Mouse (Mus musculus) limb, embryonic 14.5 days (tissue): ENCODE data around the gene Gm6583. TPM values are rescaled to one million over a fixed set of nuclear protein-coding genes. Genes with fewer than 3 reads are reported as not detected.
"Not testable (repeated sequence)": the region's sequence is repeated elsewhere in the genome, so short reads cannot be mapped to it uniquely, and the experiment has no call there.

Experiments used
- ATAC-seq: fragments of 200-750 bp; cut with Nextera tagmentation; 2 replicates; pipeline ENCODE4 v1.8.0; 2017; ENCODE audit warnings: low read depth, moderate number of reproducible peaks, moderate TSS enrichment; ENCODE audit not compliant: low FRiP score
- DNase-seq: peaks from one replicate; pipeline ENCODE4 v3.0.0-alpha.2; 2015; ENCODE audit warnings: low spot score
- H3K27ac ChIP-seq: fragments of 300-500 bp; sonication (generic); replicated peaks from 2 replicates; pipeline ENCODE4 v1.5.1; 2014; ENCODE audit warnings: low read depth, mild to moderate bottlenecking, low read length, moderate library complexity, mixed read lengths
- H3K27me3 ChIP-seq: fragments of 300-500 bp; sonication (generic); 2 replicates; pipeline ENCODE4 v1.6.1; 2014; ENCODE audit warnings: low read length, mixed read lengths; ENCODE audit not compliant: control insufficient read depth, insufficient read depth
- H3K36me3 ChIP-seq: fragments of 300-500 bp; sonication (generic); 2 replicates; pipeline ENCODE4 v1.6.1; 2014; ENCODE audit warnings: mild to moderate bottlenecking, low read length, moderate library complexity, mixed read lengths; ENCODE audit not compliant: control insufficient read depth, insufficient read depth
- H3K4me1 ChIP-seq: fragments of 300-500 bp; sonication (generic); 2 replicates; pipeline ENCODE4 v1.6.1; 2014; ENCODE audit warnings: antibody characterized with exemption, low read length, mixed read lengths; ENCODE audit not compliant: control insufficient read depth, insufficient read depth
- H3K4me2 ChIP-seq: fragments of 300-500 bp; sonication (generic); replicated peaks from 2 replicates; pipeline ENCODE4 v1.6.1; 2014; ENCODE audit warnings: low read depth, mild to moderate bottlenecking, low read length, moderate library complexity; ENCODE audit not compliant: severe bottlenecking
- H3K4me3 ChIP-seq: fragments of 300-500 bp; sonication (generic); replicated peaks from 2 replicates; pipeline ENCODE4 v1.5.1; 2014; ENCODE audit warnings: low read length
- H3K9ac ChIP-seq: fragments of 300-500 bp; sonication (generic); 2 replicates; pipeline ENCODE4 v1.6.1; 2014; ENCODE audit warnings: mild to moderate bottlenecking, low read depth, low read length, moderate library complexity; ENCODE audit not compliant: severe bottlenecking
- H3K9me3 ChIP-seq: fragments of 300-500 bp; sonication (generic); 2 replicates; pipeline ENCODE4 v1.6.1; 2016; ENCODE audit warnings: low read length; ENCODE audit not compliant: control insufficient read depth
- POLR2A ChIP-seq: fragments of 200-500 bp; IDR thresholded peaks from 2 replicates; pipeline ENCODE4 v1.8.0; 2012; ENCODE audit warnings: inconsistent platforms, mild to moderate bottlenecking, moderate library complexity, borderline replicate concordance; ENCODE audit not compliant: insufficient read depth, insufficient read length; ENCODE audit errors: extremely low read depth
- WGBS: fragments of 180-500 bp; shearing (Covaris S2); extraction: QIAGEN DNeasy Blood & Tissue Kit; methylation state at CpG from one replicate; pipeline ENCODE4 v1.1.7; 2014; 5-methylcytosine and 5-hydroxymethylcytosine counted together
- polyA plus RNA-seq, 2 experiments: library from polyadenylated mRNA; depleted of rRNA in 1 of 2; stranded (reverse) in 1 of 2; unstranded in 1 of 2; fragments of >200 nt; fragmentation: Nextera tagmentation in 1 of 2; extraction: Ambion mirVana in 1 of 2; gene quantifications; 2 replicates each; pipeline versions ENCODE4 v1.2.1 to v1.2.3; 2012 to 2014

Gm6583 gene
- polyA plus RNA-seq, 2 experiments = 0.08 TPM; not detected in 1

DNA sequence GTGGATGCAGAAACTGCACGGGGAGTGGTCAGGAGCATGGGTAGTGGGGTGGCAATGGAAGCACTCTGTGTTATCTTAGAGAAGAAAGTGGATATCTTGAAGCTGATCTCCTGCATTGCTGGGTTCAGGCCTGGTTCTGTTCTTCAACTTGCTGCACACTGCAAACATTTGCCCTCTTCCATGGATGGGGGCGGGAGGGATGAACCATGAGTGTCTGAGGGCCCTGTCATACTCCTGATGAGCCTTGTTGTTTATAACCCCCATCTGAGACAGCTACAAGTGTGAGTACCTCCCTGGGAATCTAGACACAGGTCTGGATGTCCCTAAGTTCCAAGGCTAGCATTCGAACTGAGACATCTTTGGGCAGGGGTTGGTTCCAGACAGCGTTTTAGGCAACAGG, 34.5 kb downstream of the Gm6583 start:
- Histone ChIP-seq H3K4me2 (no peak overlapping the region), H3K36me3 (peaks cover 3% of the 10 kb centered on the region; the same call in 1 of the 2 replicates), H3K4me1 (peaks cover 6% of the 10 kb centered on the region), H3K27me3 (no peaks in the 10 kb centered on the region), H3K9ac (no peak overlapping the region), H3K9me3 (no peaks in the 10 kb centered on the region), H3K27ac (no peak overlapping the region), H3K4me3 (no peak overlapping the region)
- no peak for DNase-seq
- ATAC-seq = no peak
- no peak for TF ChIP-seq POLR2A
- WGBS = 78% methylated on average over 4 of the region's 4 CpGs

DNA sequence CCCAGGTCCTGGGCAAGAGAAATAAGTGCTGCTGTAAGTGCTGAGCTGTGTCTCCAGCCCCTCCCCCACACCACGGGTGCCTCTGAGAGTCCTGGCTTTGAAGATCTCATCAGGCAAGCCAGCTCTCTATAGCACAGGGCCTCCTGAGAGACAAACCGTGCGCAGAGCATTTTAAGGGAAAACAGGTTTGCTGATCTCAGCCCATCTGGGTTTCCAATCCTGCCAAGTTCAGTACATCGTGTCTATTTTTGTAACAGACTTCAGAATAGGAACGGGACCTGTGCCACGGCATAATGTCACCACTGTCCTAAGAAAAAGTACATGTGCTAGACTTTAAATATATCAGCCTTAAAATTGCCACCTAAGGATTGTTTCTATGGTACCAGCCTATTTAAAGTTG, 34.9 kb downstream of the Gm6583 start:
- Histone ChIP-seq H3K9ac (no peak overlapping the region), H3K4me2 (no peak overlapping the region), H3K4me1 (peaks cover 6% of the 10 kb centered on the region), H3K27ac (no peak overlapping the region), H3K9me3 (no peaks in the 10 kb centered on the region), H3K36me3 (peaks cover 3% of the 10 kb centered on the region; the same call in 1 of the 2 replicates), H3K4me3 (no peak overlapping the region), H3K27me3 (no peaks in the 10 kb centered on the region)
- ATAC-seq (no peak), DNase-seq (no peak)
- no peak for TF ChIP-seq POLR2A
- 66% methylated on average over 6 of the region's 6 CpGs for WGBS

DNA sequence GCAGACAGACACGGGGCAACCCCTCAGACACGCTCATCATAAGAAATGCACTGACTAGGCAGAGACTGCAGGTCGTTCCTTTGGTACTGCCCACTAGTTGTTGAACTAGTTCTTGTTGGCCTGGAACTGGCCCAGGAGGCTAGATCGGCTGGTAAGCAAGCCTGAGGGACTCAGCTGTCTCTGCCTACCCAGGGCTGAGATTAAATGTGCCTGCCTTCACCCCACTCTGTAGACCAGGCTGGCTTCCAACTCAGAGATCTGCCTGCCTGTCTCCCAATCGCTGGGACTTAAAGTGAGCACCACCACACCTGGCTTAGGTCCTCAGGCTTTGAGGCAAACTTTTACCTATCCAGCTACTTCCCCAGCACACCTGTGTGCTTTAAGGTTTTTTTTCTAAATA, 35.5 kb downstream of the Gm6583 start:
- H3K9ac ChIP-seq = no peak overlapping the region
- peaks cover 6% of the 10 kb centered on the region for H3K36me3 ChIP-seq
- H3K9me3 ChIP-seq = no peaks in the 10 kb centered on the region
- H3K4me3 ChIP-seq = no peak overlapping the region
- no peak for TF ChIP-seq POLR2A
- peaks cover 4% of the 10 kb centered on the region for H3K4me1 ChIP-seq
- ATAC-seq (no peak), DNase-seq (no peak)
- WGBS = 80% methylated on average over 5 of the region's 5 CpGs
- no peak overlapping the region for H3K27ac ChIP-seq
- H3K4me2 ChIP-seq = no peak overlapping the region
- no peaks in the 10 kb centered on the region for H3K27me3 ChIP-seq

GRCm38 (mm10) chr5:112319343-112319742, 36.5 kb downstream of the Gm6583 start:
- WGBS = 56% methylated on average over 2 of the region's 2 CpGs
- peaks cover 15% of the 10 kb centered on the region for H3K36me3 ChIP-seq
- H3K27me3 ChIP-seq, DNase-seq, ATAC-seq, H3K9ac ChIP-seq, H3K9me3 ChIP-seq, H3K4me2 ChIP-seq, H3K4me1 ChIP-seq, H3K4me3 ChIP-seq, H3K27ac ChIP-seq: not testable (repeated sequence)

DNA sequence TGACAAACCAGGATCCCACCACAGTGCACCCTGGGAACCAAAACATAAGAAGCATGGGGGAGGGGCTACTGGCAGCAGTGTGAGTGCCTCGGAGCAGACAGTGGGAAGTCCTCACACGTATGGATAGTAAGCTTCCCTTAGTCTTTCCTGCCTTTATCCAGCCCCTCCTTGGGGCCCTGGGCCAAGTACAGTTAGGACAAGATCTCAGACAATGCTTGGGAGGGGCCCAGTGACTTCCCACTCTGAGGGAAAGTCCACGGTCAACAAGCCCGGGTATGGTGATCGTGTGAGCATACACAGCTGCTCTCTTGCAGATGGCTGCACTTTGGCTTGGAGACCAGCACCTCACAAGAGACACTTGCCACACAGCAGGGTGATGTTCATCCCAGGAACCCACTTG, 38.5 kb downstream of the Gm6583 start:
- ATAC-seq (no peak), DNase-seq (no peak)
- H3K4me1 ChIP-seq = no peaks in the 10 kb centered on the region
- no peak overlapping the region for H3K9ac ChIP-seq
- TF ChIP-seq POLR2A = no peak
- WGBS = 51% methylated on average over 5 of the region's 5 CpGs
- no peak overlapping the region for H3K27ac ChIP-seq
- no peaks in the 10 kb centered on the region for H3K9me3 ChIP-seq
- H3K27me3 ChIP-seq = no peaks in the 10 kb centered on the region
- peaks cover 33% of the 10 kb centered on the region for H3K36me3 ChIP-seq
- H3K4me2 ChIP-seq = no peak overlapping the region
- no peak overlapping the region for H3K4me3 ChIP-seq

DNA sequence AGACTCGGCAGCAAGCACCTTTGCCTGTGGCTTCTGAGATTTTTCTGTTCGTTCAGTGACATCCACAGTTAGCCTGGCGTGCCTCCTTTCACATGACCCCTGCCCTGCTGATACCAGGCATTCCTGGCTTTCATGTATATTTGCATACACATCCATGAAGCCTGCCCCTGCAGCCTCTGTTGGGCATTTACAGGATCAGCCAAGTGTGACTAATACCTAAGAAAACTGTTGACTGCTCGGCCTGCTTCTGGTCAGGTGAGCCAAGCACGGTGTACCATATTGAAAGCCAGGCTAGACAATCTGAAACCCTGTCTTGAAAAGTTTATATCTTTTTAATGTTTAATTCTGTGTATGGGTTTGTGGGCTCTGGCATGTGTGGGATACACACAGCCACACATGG, 39.4 kb downstream of the Gm6583 start:
- Histone ChIP-seq H3K9ac (no peak overlapping the region), H3K27me3 (no peaks in the 10 kb centered on the region), H3K4me1 (no peaks in the 10 kb centered on the region), H3K4me2 (no peak overlapping the region), H3K36me3 (peaks cover 39% of the 10 kb centered on the region), H3K27ac (no peak overlapping the region), H3K9me3 (no peaks in the 10 kb centered on the region), H3K4me3 (no peak overlapping the region)
- ATAC-seq = no peak
- WGBS = 93% methylated on average over 5 of the region's 5 CpGs
- no peak for TF ChIP-seq POLR2A
- no peak for DNase-seq
